ENCODE assay signal across 7 mouse cellular contexts in the genomic region with DNA sequence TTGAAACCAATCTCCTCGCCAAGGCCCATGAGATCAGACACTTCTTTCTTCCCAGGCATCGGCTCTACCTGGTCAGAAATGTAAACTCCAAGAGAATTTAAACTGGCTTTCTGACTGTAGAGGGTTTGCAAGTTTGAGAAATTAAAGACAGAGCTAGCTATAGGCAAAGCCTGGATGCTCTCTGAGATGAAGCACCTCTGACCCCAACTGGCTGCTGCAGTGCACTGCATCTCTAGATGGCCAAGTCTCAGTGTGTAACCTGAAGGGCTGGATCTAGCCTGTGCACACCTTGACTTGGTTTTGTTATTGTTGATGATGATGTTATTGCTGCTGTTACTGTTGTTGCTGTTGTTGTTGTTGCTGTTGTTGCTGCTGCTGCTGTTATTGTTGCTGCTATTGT. TPM values are rescaled to one million over a fixed set of nuclear protein-coding genes. Genes with fewer than 3 reads are reported as not detected.
DNase-seq lines count a peak whose midpoint lies in the region; ATAC-seq and TF ChIP-seq lines count a peak whose summit lies in the region.

No protein-coding gene starts in this region.

- no peak overlapping the region for H3K4me3 ChIP-seq in gastrocnemius, adult 2 months
- H3K4me3 ChIP-seq in intestine, postnatal 0 days (ENCODE audit: low read depth, low read length) = no peak overlapping the region
- H3K4me3 ChIP-seq in midbrain, embryonic 12.5 days = no peak overlapping the region

- intact Hi-C loops in gastrocnemius, adult 2 months (cut with DNase I) = loop anchor here (1.0 kb wide), 1 partner anchor 471 kb away; no protein-coding TSS in a partner anchor
- intact Hi-C loops in left cerebral cortex, postnatal 25 days (cut with DNase I) = loop anchor here (1.0 kb wide), 1 partner anchor 471 kb away; no protein-coding TSS in a partner anchor

- no peaks in the 10 kb centered on the region for H3K27me3 ChIP-seq in intestine, postnatal 0 days (replicated peaks; ENCODE audit: control insufficient read depth, insufficient read depth, low read length)
- no peaks in the 10 kb centered on the region; the same call in 1 of the 2 replicates for H3K27me3 ChIP-seq in midbrain, embryonic 12.5 days

- peak; percentile 90 for ATAC-seq in common myeloid progenitor, adult 5-6 weeks (replicated peaks; ENCODE audit: low read depth, poor library complexity, severe bottlenecking)
- ATAC-seq in intestine, postnatal 0 days = peak; percentile 65
- ATAC-seq in midbrain, embryonic 12.5 days (ENCODE audit: low FRiP score, low read depth) = peak; percentile 76; the same call in 1 of the 2 replicates

- no peaks in the 10 kb centered on the region for H3K36me3 ChIP-seq in intestine, postnatal 0 days (ENCODE audit: control insufficient read depth, insufficient read depth)
- H3K36me3 ChIP-seq in midbrain, embryonic 12.5 days = no peaks in the 10 kb centered on the region

- no peak overlapping the region for H3K9ac ChIP-seq in intestine, postnatal 0 days (ENCODE audit: low read depth, low read length)
- H3K9ac ChIP-seq in midbrain, embryonic 12.5 days (replicated peaks) = no peak overlapping the region

- peak; percentile 96 for TF ChIP-seq CTCF in gastrocnemius, adult 2 months (IDR thresholded peaks at IDR 0.05)
- TF ChIP-seq CTCF in intestine, postnatal 0 days (IDR thresholded peaks at IDR 0.05; ENCODE audit: low read depth) = peak; percentile 96

- H3K27ac ChIP-seq in gastrocnemius, adult 2 months = no peak overlapping the region
- H3K27ac ChIP-seq in intestine, postnatal 0 days (ENCODE audit: low read depth, low read length) = no peak overlapping the region
- H3K27ac ChIP-seq in midbrain, embryonic 12.5 days (replicated peaks) = no peak overlapping the region

- no peaks in the 10 kb centered on the region for H3K9me3 ChIP-seq in intestine, postnatal 0 days (ENCODE audit: control insufficient read depth)
- H3K9me3 ChIP-seq in midbrain, embryonic 12.5 days = no peaks in the 10 kb centered on the region

- peak; percentile 58 to 65 for DNase-seq in adrenal gland, adult 18-20 months (ENCODE audit: low spot score in 2 of 2)
- peak; percentile 71 for DNase-seq in gastrocnemius, adult 2 months
- peak; percentile 69 to 71 for DNase-seq in left cerebral cortex, postnatal 25 days (ENCODE audit: low spot score in 2 of 2)
- peak; percentile 43 for DNase-seq in skeletal muscle tissue, adult 2 months (ENCODE audit: low read depth, low spot score)

- WGBS in intestine, postnatal 0 days = 31% methylated on average over 2 of the region's 2 CpGs
- 58% methylated on average over 2 of the region's 2 CpGs for WGBS in midbrain, embryonic 12.5 days

- H3K4me2 ChIP-seq in intestine, postnatal 0 days (replicated peaks; ENCODE audit: low read depth) = no peak overlapping the region
- H3K4me2 ChIP-seq in midbrain, embryonic 12.5 days (replicated peaks) = no peak overlapping the region

- H3K4me1 ChIP-seq in intestine, postnatal 0 days (replicated peaks; ENCODE audit: control insufficient read depth, insufficient read depth, low read length) = no peaks in the 10 kb centered on the region
- no peaks in the 10 kb centered on the region for H3K4me1 ChIP-seq in midbrain, embryonic 12.5 days

RNA-seq across cellular contexts. Expression of a gene that starts 28.9 kb away (rescaled TPM):
- 1 to 10 TPM in 1 of 2 experiments, under 1 TPM in 1; 0.80 to 4.8 TPM for total RNA-seq in adrenal gland, adult 18-20 months (2021)
- not detected in 2 replicates for total RNA-seq in common myeloid progenitor, adult 5-6 weeks (2017)
- not detected for total RNA-seq in gastrocnemius, adult 2 months (2021)
- 0.37 and 0.47 TPM in 2 replicates for polyA plus RNA-seq in intestine, postnatal 0 days (2015; fragmentation: Nextera tagmentation; extraction: Ambion mirVana)
- total RNA-seq in left cerebral cortex, postnatal 25 days (2021) = 1 to 10 TPM; 3.2 to 3.8 TPM
- polyA plus RNA-seq in midbrain, embryonic 12.5 days (2016; fragmentation: Nextera tagmentation; extraction: Ambion mirVana) = 1.5 and 3.3 TPM in 2 replicates
